18 mouse cellular contexts compared by ENCODE assay signal in genomic region chr13:41530326-41530725, GRCm38 (mm10). TPM values are rescaled to one million over a fixed set of nuclear protein-coding genes. Genes with fewer than 3 reads are reported as not detected.
A peak's percentile ranks its signal among the peaks of the same experiment; 100 is the strongest.
DNase-seq lines count a peak whose midpoint lies in the region; ATAC-seq and TF ChIP-seq lines count a peak whose summit lies in the region.
"Had no signal": no experiment of that assay in that cellular context is flagged by ENCODE, and none has a peak within 500 bp of the region (broad histone marks: within the 10 kb centered on the region; RNA-seq: fewer than 3 reads in every experiment).

No protein-coding gene starts in this region.

- H3K27ac ChIP-seq in forebrain, postnatal 0 days (ENCODE audit: low read depth, low read length), result no peak overlapping the region
- H3K27ac ChIP-seq in forebrain, embryonic 13.5 days, result no peak overlapping the region
- peak overlapping the region; percentile 84 for H3K27ac ChIP-seq in embryonic fibroblast, embryonic 13.5 days (ENCODE audit: insufficient read depth, low read length)
- H3K27ac ChIP-seq: heart, embryonic 13.5 days; hindbrain, embryonic 13.5 days; intestine, embryonic 15.5 days had no signal

- no peak for TF ChIP-seq CTCF in forebrain, postnatal 0 days (IDR thresholded peaks at IDR 0.05; ENCODE audit: low read depth)
- no peak for TF ChIP-seq CTCF in embryonic fibroblast, embryonic 13.5 days (IDR thresholded peaks at IDR 0.05; ENCODE audit: borderline replicate concordance, insufficient read depth, low read length)

- H3K36me3 ChIP-seq in forebrain, postnatal 0 days (ENCODE audit: insufficient read depth), result no peaks in the 10 kb centered on the region
- no peaks in the 10 kb centered on the region for H3K36me3 ChIP-seq in forebrain, embryonic 13.5 days (ENCODE audit: poor library complexity, severe bottlenecking)
- H3K36me3 ChIP-seq: heart, embryonic 13.5 days; hindbrain, embryonic 13.5 days; intestine, embryonic 15.5 days had no signal

- peak; percentile 12 for DNase-seq in forebrain, postnatal 0 days
- peak; percentile 14 to 47 for DNase-seq in left cerebral cortex, postnatal 14 days (ENCODE audit: low spot score in 2 of 2)
- DNase-seq in left cerebral cortex, postnatal 36 days (ENCODE audit: low spot score in 2 of 2), result no peak
- peak; percentile 22 for DNase-seq in right cerebral cortex, postnatal 4 days
- no peak for DNase-seq in right cerebral cortex, postnatal 14 days
- no peak for DNase-seq in Muller cell, postnatal 12 days (ENCODE audit: inconsistent ontology term)
- DNase-seq: adrenal gland, adult 8-10 months; adrenal gland, postnatal 36 days; cerebellum, adult 2 months; cerebellum, postnatal 10 days; gastrocnemius, postnatal 14 days had no signal

- no peak for TF ChIP-seq POLR2A in embryonic fibroblast, embryonic 13.5 days (IDR thresholded peaks at IDR 0.05; ENCODE audit: low read depth, low read length)

- H3K4me2 ChIP-seq in forebrain, postnatal 0 days (ENCODE audit: low read depth), result no peak overlapping the region
- no peak overlapping the region for H3K4me2 ChIP-seq in forebrain, embryonic 13.5 days
- H3K4me2 ChIP-seq: heart, embryonic 13.5 days; hindbrain, embryonic 13.5 days; intestine, embryonic 15.5 days had no signal

- no peaks in the 10 kb centered on the region for H3K9me3 ChIP-seq in forebrain, postnatal 0 days (ENCODE audit: low read length)
- H3K9me3 ChIP-seq in forebrain, embryonic 13.5 days (replicated peaks), result no peaks in the 10 kb centered on the region
- H3K9me3 ChIP-seq: heart, embryonic 13.5 days; hindbrain, embryonic 13.5 days; intestine, embryonic 15.5 days had no signal

- H3K4me3 ChIP-seq in forebrain, postnatal 0 days (ENCODE audit: low read depth, low read length), result no peak overlapping the region
- H3K4me3 ChIP-seq in forebrain, embryonic 13.5 days, result no peak overlapping the region
- no peak overlapping the region for H3K4me3 ChIP-seq in embryonic fibroblast, embryonic 13.5 days (ENCODE audit: insufficient read depth, low read length)
- H3K4me3 ChIP-seq: heart, embryonic 13.5 days; hindbrain, embryonic 13.5 days; intestine, embryonic 15.5 days had no signal

- intact Hi-C loops in left cerebral cortex, postnatal 14 days (cut with DNase I), result no loop called here
- intact Hi-C loops in left cerebral cortex, postnatal 36 days (cut with DNase I), result no loop called here

- 0 out of 2 replicates have a peak, but pooled peaks have one; percentile 23 for ATAC-seq in forebrain, postnatal 0 days
- ATAC-seq in forebrain, embryonic 13.5 days, result no peak
- ATAC-seq: forebrain, embryonic 14.5 days; intestine, embryonic 15.5 days had no signal

- no peaks in the 10 kb centered on the region for H3K27me3 ChIP-seq in forebrain, postnatal 0 days (ENCODE audit: insufficient read depth, low read length)
- no peaks in the 10 kb centered on the region for H3K27me3 ChIP-seq in forebrain, embryonic 13.5 days
- H3K27me3 ChIP-seq: CH12.LX; heart, embryonic 13.5 days; hindbrain, embryonic 13.5 days; intestine, embryonic 15.5 days had no signal

- no peak overlapping the region for H3K9ac ChIP-seq in forebrain, postnatal 0 days
- H3K9ac ChIP-seq in forebrain, embryonic 13.5 days, result no peak overlapping the region
- H3K9ac ChIP-seq: heart, embryonic 13.5 days; hindbrain, embryonic 13.5 days; intestine, embryonic 15.5 days had no signal

- H3K4me1 ChIP-seq in forebrain, postnatal 0 days (ENCODE audit: insufficient read depth), result no peaks in the 10 kb centered on the region
- H3K4me1 ChIP-seq in forebrain, embryonic 13.5 days, result no peaks in the 10 kb centered on the region
- peaks cover 5% of the 10 kb centered on the region; the same call in 1 of the 2 replicates for H3K4me1 ChIP-seq in embryonic fibroblast, embryonic 13.5 days (ENCODE audit: control insufficient read depth, insufficient read depth, low read length)
- H3K4me1 ChIP-seq: hindbrain, embryonic 13.5 days; intestine, embryonic 15.5 days had no signal

RNA-seq across cellular contexts. Expression of gene Nedd9, which starts 43.2 kb away (rescaled TPM):
- total RNA-seq in forebrain, postnatal 0 days (2014; rRNA removed), result 25.5 and 30.5 TPM in 2 replicates
- 9.5 and 12.6 TPM in 2 replicates for polyA plus RNA-seq in forebrain, postnatal 0 days (2015; fragmentation: Nextera tagmentation; extraction: Ambion mirVana)
- 19.5 and 22.2 TPM in 2 replicates for polyA plus RNA-seq in forebrain, embryonic 13.5 days (2015; fragmentation: Nextera tagmentation; extraction: Ambion mirVana)
- total RNA-seq in left cerebral cortex, postnatal 14 days (2021), result 10 to 100 TPM in 1 of 2 experiments, 1 to 10 TPM in 1; 9.6 to 13.2 TPM
- 1 to 10 TPM; 7.5 to 7.9 TPM for total RNA-seq in left cerebral cortex, postnatal 36 days (2021)
- polyA plus RNA-seq in embryonic fibroblast, embryonic 13.5 days (2011; ENCODE audit: insufficient read length, low read depth, missing spikeins), result 51.7 and 65.6 TPM in 2 replicates

Comparison
In these comparisons a context has a peak if more than half of its experiments do, and no peak if none do; other contexts are left out.
1. DNase-seq: peak in forebrain, postnatal 0 days (single experiment), left cerebral cortex, postnatal 14 days (2 of 2) and right cerebral cortex, postnatal 4 days (single experiment); none in left cerebral cortex, postnatal 36 days (0 of 2), right cerebral cortex, postnatal 14 days (single experiment) and Muller cell, postnatal 12 days (single experiment).